Mouse (Mus musculus): Measurements from ENCODE around the gene Zwilch. TPM values are rescaled to one million over a fixed set of nuclear protein-coding genes. Genes with fewer than 3 reads are reported as not detected.

Gene Zwilch
- polyA plus RNA-seq (2014; fragmentation: Nextera tagmentation; extraction: Ambion mirVana): 6.2 and 7.2 TPM in 2 replicates

DNA sequence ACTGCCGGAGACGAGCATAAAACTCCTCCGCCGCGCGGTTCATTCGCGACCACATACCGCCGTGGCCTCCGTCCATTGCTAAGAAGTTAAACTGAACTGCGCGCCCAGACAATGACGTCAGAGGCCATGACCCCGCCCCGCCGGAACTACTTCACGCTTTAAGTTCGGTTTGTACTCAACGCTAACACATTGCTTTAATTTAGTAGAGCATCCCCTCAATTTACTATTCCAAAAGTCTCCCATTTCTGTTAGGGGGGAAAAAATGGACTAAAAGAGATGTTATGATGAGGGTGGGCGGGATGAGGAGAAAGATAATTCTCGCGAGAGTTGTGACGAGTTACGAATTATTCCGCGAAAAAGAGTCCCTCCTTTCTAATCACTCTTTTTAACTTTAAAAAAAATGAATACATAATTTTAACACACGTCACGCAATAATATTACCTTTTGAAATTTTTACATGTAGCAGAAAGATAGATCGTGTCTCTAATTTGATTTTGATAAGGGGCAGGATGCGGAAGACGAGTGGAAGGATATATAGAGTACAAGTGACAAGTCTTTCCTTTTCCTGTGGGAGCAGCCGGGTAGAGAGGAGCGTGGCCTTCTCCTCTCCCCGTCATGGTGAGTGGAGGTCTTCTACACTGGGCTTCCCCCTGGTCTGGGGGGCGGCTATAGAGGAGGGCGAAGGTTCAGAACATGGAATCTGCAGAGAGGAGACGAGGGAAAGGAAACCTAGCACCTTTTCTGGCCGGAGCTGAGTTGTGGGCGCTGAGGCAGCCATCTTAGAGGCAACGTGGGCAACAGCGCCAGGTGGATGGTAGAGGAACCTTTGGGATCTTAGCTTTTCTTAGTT, at the start of gene Zwilch, which contains the start of gene Rpl4:
Gene Zwilch, minus strand, starts transcription at position 289 of the 850 bp plus-strand sequence.
Gene Rpl4, plus strand, starts transcription at position 560 of the 850 bp plus-strand sequence.
- H3K4me3 ChIP-seq (ENCODE audit: low read depth, low read length): peak within 1 kb of the TSS; percentile 72
- DNase-seq (ENCODE audit: low spot score) (peak; percentile 90), ATAC-seq (peak; percentile 88)
- under 1% methylated on average over 42 of the region's 42 CpGs for WGBS
- H3K36me3 ChIP-seq (ENCODE audit: control insufficient read depth, insufficient read depth, low read length): peaks cover 31% of the 10 kb centered on the region
- H3K9me3 ChIP-seq (replicated peaks; ENCODE audit: control insufficient read depth, low read length): no peaks in the 10 kb centered on the region
- H3K4me2 ChIP-seq (ENCODE audit: low read length): peak within 1 kb of the TSS; percentile 84
- H3K9ac ChIP-seq (ENCODE audit: low read length): peak within 1 kb of the TSS; percentile 81
- no peaks in the 10 kb centered on the region for H3K27me3 ChIP-seq (replicated peaks; ENCODE audit: control insufficient read depth, insufficient read depth, low read length)
- H3K27ac ChIP-seq (ENCODE audit: low read depth, low read length): peak within 1 kb of the TSS; percentile 72
- H3K4me1 ChIP-seq (ENCODE audit: control insufficient read depth, insufficient read depth, low read length): peaks cover 8% of the 10 kb centered on the region; the same call in 1 of the 2 replicates

DNA sequence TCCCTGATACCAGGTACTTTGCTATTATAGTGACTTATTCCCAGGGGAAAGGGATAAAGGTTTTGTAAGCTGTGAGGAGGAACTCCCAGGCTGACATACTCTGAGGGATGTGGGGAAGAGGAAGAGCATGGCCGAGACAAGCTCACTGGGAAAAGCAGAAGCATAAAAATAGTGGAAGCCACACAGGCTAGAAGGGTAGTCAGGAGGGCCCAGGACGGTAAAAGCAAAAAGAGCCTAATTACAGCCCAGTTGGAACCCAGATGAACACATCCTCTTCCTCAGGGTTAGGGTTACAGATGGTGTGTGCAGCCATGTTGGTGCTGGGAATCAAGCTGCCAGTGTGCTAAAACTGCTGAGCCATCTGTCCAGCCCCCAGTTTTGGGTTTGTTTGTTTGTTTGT, 49.2 kb upstream of the Zwilch start:
- no peak for DNase-seq (ENCODE audit: low spot score)

DNA sequence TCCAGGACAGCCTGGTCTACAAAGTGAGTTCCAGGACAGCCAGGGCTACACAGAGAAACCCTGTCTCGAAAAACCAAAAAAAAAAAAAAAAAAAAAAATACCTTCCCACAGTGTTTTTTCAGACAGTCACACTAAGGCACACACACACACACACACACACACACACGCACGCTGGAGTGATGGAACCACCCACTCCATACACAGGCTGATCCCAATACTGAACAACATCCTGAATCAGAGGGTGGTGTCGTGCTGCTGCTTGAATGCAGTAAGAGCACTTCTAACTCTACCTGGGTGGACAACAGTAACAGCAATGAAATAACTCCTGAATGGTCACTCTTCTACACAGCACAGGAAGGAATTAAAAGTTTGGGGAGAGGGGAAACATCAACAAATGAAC, 48.6 kb upstream of the Zwilch start:
- H3K27me3 ChIP-seq (replicated peaks; ENCODE audit: control insufficient read depth, insufficient read depth, low read length): no peaks in the 10 kb centered on the region
- H3K27ac ChIP-seq (ENCODE audit: low read depth, low read length): no peak overlapping the region
- 94% methylated on average over 4 of the region's 4 CpGs for WGBS
- no peaks in the 10 kb centered on the region for H3K9me3 ChIP-seq (replicated peaks; ENCODE audit: control insufficient read depth, low read length)
- no peak overlapping the region for H3K4me2 ChIP-seq (ENCODE audit: low read length)
- ATAC-seq (no peak), DNase-seq (ENCODE audit: low spot score) (no peak)
- H3K4me3 ChIP-seq (ENCODE audit: low read depth, low read length): no peak overlapping the region
- no peaks in the 10 kb centered on the region for H3K36me3 ChIP-seq (ENCODE audit: control insufficient read depth, insufficient read depth, low read length)
- H3K4me1 ChIP-seq (ENCODE audit: control insufficient read depth, insufficient read depth, low read length): no peaks in the 10 kb centered on the region
- H3K9ac ChIP-seq (ENCODE audit: low read length): no peak overlapping the region

More for the DNA sequence above, 49.2 kb upstream of the Zwilch start:
- no peak for ATAC-seq
- 54% methylated on average over 2 of the region's 2 CpGs for WGBS
- no peaks in the 10 kb centered on the region for H3K9me3 ChIP-seq (replicated peaks; ENCODE audit: control insufficient read depth, low read length)
- no peak overlapping the region for H3K4me3 ChIP-seq (ENCODE audit: low read depth, low read length)
- H3K9ac ChIP-seq (ENCODE audit: low read length): no peak overlapping the region
- H3K4me2 ChIP-seq (ENCODE audit: low read length): no peak overlapping the region
- H3K27ac ChIP-seq (ENCODE audit: low read depth, low read length): no peak overlapping the region
- H3K36me3 ChIP-seq (ENCODE audit: control insufficient read depth, insufficient read depth, low read length): no peaks in the 10 kb centered on the region
- H3K27me3 ChIP-seq (replicated peaks; ENCODE audit: control insufficient read depth, insufficient read depth, low read length): no peaks in the 10 kb centered on the region
- H3K4me1 ChIP-seq (ENCODE audit: control insufficient read depth, insufficient read depth, low read length): no peaks in the 10 kb centered on the region

DNA sequence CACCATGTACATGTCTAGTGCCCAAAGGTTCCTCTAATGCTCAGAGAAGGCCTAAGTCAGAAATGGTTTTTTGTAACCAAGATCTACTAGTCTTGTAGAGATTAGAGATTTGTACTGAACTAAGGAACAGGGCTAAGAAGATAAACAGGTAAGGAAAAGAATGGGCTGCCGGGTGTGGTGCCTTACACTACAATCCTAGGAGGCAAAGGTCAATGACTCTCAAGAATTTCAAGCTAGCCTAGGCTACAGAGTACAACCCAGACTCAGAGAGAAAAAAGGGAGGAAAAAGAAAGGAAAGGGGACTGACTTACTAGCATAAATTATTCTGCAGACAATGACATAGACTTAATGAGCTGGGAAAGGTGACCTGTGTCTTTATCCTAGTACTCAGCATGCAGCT, 47.7 kb upstream of the Zwilch start:
- H3K36me3 ChIP-seq (ENCODE audit: control insufficient read depth, insufficient read depth, low read length): no peaks in the 10 kb centered on the region
- H3K9me3 ChIP-seq (replicated peaks; ENCODE audit: control insufficient read depth, low read length): no peaks in the 10 kb centered on the region
- ATAC-seq (no peak), DNase-seq (ENCODE audit: low spot score) (no peak)
- no peak overlapping the region for H3K4me3 ChIP-seq (ENCODE audit: low read depth, low read length)
- no peak overlapping the region for H3K9ac ChIP-seq (ENCODE audit: low read length)
- no peak overlapping the region for H3K4me2 ChIP-seq (ENCODE audit: low read length)
- H3K27me3 ChIP-seq (replicated peaks; ENCODE audit: control insufficient read depth, insufficient read depth, low read length): no peaks in the 10 kb centered on the region
- WGBS: 77% methylated on average over 1 of the region's 1 CpGs
- no peaks in the 10 kb centered on the region for H3K4me1 ChIP-seq (ENCODE audit: control insufficient read depth, insufficient read depth, low read length)
- H3K27ac ChIP-seq (ENCODE audit: low read depth, low read length): no peak overlapping the region

DNA sequence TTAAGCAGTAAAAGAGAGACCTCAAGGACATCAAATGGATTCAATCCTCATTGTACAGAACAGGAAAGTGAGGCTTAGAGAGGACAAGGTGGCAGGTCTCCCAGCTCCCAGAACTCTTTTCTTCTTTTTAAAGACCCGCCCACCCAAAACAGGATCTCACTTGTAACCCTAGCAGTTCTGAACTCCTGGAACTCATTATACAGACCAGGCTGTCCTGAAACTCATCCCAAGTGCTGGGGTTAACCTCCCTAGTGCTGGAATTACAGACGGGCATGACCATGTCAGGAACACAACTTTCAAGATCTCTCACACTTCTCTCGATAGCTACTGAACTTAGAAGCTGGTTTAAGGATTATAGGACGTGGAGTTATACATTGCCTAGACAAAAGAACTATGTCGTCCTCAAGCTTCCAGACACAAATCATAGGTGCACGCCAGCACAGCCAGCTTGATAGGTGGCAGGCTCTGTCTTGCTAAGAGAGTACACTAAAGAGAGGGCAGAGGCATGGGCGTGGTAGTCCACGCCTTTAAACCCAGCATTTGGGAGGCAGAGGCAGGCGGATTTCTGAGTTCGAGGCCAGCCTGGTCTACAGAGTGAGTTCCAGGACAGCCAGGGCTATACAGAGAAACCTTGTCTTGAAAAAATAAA, 47.0 kb upstream of the Zwilch start:
- Histone ChIP-seq H3K27me3 (replicated peaks; ENCODE audit: control insufficient read depth, insufficient read depth, low read length) (no peaks in the 10 kb centered on the region), H3K4me2 (ENCODE audit: low read length) (no peak overlapping the region), H3K36me3 (ENCODE audit: control insufficient read depth, insufficient read depth, low read length) (no peaks in the 10 kb centered on the region), H3K4me1 (ENCODE audit: control insufficient read depth, insufficient read depth, low read length) (no peaks in the 10 kb centered on the region), H3K9me3 (replicated peaks; ENCODE audit: control insufficient read depth, low read length) (no peaks in the 10 kb centered on the region), H3K27ac (ENCODE audit: low read depth, low read length) (no peak overlapping the region), H3K4me3 (ENCODE audit: low read depth, low read length) (no peak overlapping the region), H3K9ac (ENCODE audit: low read length) (no peak overlapping the region)
- ATAC-seq (no peak), DNase-seq (ENCODE audit: low spot score) (no peak)
- 85% methylated on average over 10 of the region's 10 CpGs for WGBS

DNA sequence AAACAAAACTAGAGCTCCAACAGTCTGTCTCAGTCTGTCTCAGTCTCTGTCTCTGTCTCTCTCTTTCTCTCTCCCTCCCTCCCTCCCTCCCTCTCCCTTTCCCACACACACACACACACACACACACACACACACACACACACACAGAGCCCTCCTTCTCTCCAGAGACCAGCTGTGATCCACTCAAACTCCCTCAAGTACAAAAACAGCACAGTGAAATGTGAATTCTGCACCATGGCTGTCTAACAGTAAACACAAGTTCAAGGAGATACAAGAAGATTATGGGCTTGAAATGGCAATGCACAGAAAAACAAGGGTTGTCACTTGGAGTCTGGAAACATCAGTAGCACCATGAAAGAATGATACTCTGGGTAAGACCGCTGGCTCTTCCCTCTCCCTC, 46.4 kb upstream of the Zwilch start:
- Histone ChIP-seq H3K36me3 (ENCODE audit: control insufficient read depth, insufficient read depth, low read length) (no peaks in the 10 kb centered on the region), H3K27ac (ENCODE audit: low read depth, low read length) (no peak overlapping the region), H3K9ac (ENCODE audit: low read length) (no peak overlapping the region), H3K4me2 (ENCODE audit: low read length) (no peak overlapping the region), H3K9me3 (replicated peaks; ENCODE audit: control insufficient read depth, low read length) (no peaks in the 10 kb centered on the region), H3K4me3 (ENCODE audit: low read depth, low read length) (no peak overlapping the region), H3K4me1 (ENCODE audit: control insufficient read depth, insufficient read depth, low read length) (no peaks in the 10 kb centered on the region), H3K27me3 (replicated peaks; ENCODE audit: control insufficient read depth, insufficient read depth, low read length) (no peaks in the 10 kb centered on the region)
- 32% methylated on average over 1 of the region's 1 CpGs for WGBS
- ATAC-seq (no peak), DNase-seq (ENCODE audit: low spot score) (no peak)

DNA sequence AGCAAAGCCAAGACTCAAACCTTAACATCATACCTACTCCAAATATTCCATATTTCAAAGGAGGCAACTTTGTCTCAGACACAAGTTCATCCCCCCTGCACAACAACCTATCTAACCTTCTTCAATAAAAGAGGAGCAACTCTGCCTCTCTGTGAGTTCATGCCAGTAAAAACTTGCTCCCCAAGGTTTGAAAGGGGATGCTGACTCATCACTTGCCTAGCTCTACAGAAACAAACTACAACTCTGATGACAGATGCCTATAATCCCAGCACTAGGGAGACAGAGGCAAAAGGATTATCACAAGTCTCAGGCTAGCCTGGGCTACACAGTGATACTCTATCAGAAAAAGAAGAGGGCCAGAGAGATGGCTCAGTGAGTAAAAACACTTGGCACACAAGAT, 45.0 kb upstream of the Zwilch start:
- Histone ChIP-seq H3K27me3 (replicated peaks; ENCODE audit: control insufficient read depth, insufficient read depth, low read length) (no peaks in the 10 kb centered on the region), H3K4me3 (ENCODE audit: low read depth, low read length) (no peak overlapping the region), H3K27ac (ENCODE audit: low read depth, low read length) (no peak overlapping the region), H3K4me1 (ENCODE audit: control insufficient read depth, insufficient read depth, low read length) (no peaks in the 10 kb centered on the region), H3K36me3 (ENCODE audit: control insufficient read depth, insufficient read depth, low read length) (no peaks in the 10 kb centered on the region), H3K9ac (ENCODE audit: low read length) (no peak overlapping the region), H3K9me3 (replicated peaks; ENCODE audit: control insufficient read depth, low read length) (no peaks in the 10 kb centered on the region), H3K4me2 (ENCODE audit: low read length) (no peak overlapping the region)
- ATAC-seq: no peak
- no peak for DNase-seq (ENCODE audit: low spot score)

DNA sequence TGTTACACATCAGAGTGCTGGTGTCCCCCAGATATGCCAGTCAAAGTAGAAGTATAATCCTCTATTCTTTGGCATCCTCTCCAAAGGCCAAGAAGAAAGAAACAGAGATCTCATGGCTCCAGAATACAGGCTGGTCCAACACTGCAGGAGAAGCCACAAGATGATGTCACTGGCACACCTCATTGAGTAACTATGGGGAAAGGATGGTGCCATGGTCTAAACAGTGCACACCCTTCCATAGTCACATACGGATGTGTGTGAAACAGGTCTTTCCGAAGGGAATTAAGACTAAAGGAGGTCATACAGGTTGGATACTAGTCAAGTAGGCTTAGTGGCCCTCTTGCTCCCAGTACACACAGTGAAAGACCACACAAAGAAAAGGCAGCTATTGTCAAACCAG, 43.7 kb upstream of the Zwilch start:
- no peaks in the 10 kb centered on the region for H3K9me3 ChIP-seq (replicated peaks; ENCODE audit: control insufficient read depth, low read length)

DNA sequence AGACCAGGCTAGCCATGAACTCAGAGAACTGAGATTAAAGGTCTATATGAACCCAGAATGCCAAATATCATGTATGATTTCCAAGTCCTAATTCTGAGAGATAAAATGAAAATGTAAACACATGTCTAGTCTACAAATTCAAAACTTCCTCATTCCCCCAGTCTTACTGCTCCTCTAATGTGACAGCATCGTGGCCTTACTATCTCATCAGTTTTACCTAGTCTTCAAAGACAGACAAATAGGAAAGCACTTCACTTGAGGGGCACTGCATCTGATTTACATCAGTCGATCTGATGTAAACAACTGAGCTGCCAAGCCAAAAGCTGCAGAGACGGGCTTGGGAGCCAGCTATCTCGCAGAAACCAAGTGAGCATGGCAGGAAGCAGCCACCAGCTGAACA, 43.2 kb upstream of the Zwilch start:
- no peaks in the 10 kb centered on the region for H3K27me3 ChIP-seq (replicated peaks; ENCODE audit: control insufficient read depth, insufficient read depth, low read length)
- H3K4me2 ChIP-seq (ENCODE audit: low read length): no peak overlapping the region
- no peaks in the 10 kb centered on the region for H3K4me1 ChIP-seq (ENCODE audit: control insufficient read depth, insufficient read depth, low read length)
- DNase-seq (ENCODE audit: low spot score) (no peak), ATAC-seq (no peak)
- H3K9me3 ChIP-seq (replicated peaks; ENCODE audit: control insufficient read depth, low read length): no peaks in the 10 kb centered on the region
- no peak overlapping the region for H3K9ac ChIP-seq (ENCODE audit: low read length)
- H3K36me3 ChIP-seq (ENCODE audit: control insufficient read depth, insufficient read depth, low read length): 0 out of 2 replicates have a peak, but pooled peaks cover 7% of the 10 kb centered on the region
- 86% methylated on average over 4 of the region's 4 CpGs for WGBS
- H3K4me3 ChIP-seq (ENCODE audit: low read depth, low read length): no peak overlapping the region
- H3K27ac ChIP-seq (ENCODE audit: low read depth, low read length): no peak overlapping the region

More for the DNA sequence above, 43.7 kb upstream of the Zwilch start:
- DNase-seq (ENCODE audit: low spot score) (no peak), ATAC-seq (no peak)
- Histone ChIP-seq H3K9ac (ENCODE audit: low read length) (no peak overlapping the region), H3K27ac (ENCODE audit: low read depth, low read length) (no peak overlapping the region), H3K4me1 (ENCODE audit: control insufficient read depth, insufficient read depth, low read length) (no peaks in the 10 kb centered on the region), H3K4me2 (ENCODE audit: low read length) (no peak overlapping the region), H3K27me3 (replicated peaks; ENCODE audit: control insufficient read depth, insufficient read depth, low read length) (no peaks in the 10 kb centered on the region), H3K4me3 (ENCODE audit: low read depth, low read length) (no peak overlapping the region), H3K36me3 (ENCODE audit: control insufficient read depth, insufficient read depth, low read length) (0 out of 2 replicates have a peak, but pooled peaks cover 7% of the 10 kb centered on the region)
- 90% methylated on average over 2 of the region's 2 CpGs for WGBS
